Mouse (Mus musculus) myocyte (in vitro differentiated cells): ENCODE results near the gene Mapk8ip1.

Experiments used
- MAX ChIP-seq: IDR thresholded peaks from one replicate; pipeline ENCODE4 v1.6.1; 2011; ENCODE audit warnings: low read depth, mild to moderate bottlenecking, control low read depth
- MYOD1 ChIP-seq, 3 experiments: IDR thresholded peaks; one replicate each; pipeline ENCODE4 v1.6.1; 2011; ENCODE audit warnings: control low read depth in 2 of 3, low read depth in 2 of 3, mild to moderate bottlenecking in 2 of 3, moderate library complexity in 1 of 3; ENCODE audit not compliant: insufficient read length in 2 of 3, control insufficient read depth in 1 of 3
- MYOG ChIP-seq, 3 experiments: IDR thresholded peaks; one replicate each; pipeline ENCODE4 v1.6.1; 2011; ENCODE audit warnings: control low read depth in 2 of 3, low read depth in 2 of 3, mild to moderate bottlenecking in 2 of 3; ENCODE audit not compliant: insufficient read length in 2 of 3, control insufficient read depth in 1 of 3, insufficient read depth in 1 of 3
- POLR2A ChIP-seq: IDR thresholded peaks from one replicate; pipeline ENCODE4 v1.6.1; 2011; ENCODE audit warnings: low read depth, mild to moderate bottlenecking, control low read depth, moderate library complexity; ENCODE audit not compliant: insufficient read length

- TF ChIP-seq POLR2A = no peak
- TF ChIP-seq MAX = no peak
- no peak for TF ChIP-seq MYOG (IDR thresholded peaks at IDR 0.05; ENCODE audit: control insufficient read depth in 1 of 3, insufficient read depth in 1 of 3, insufficient read length in 2 of 3, low read depth in 2 of 3)
- no peak for TF ChIP-seq MYOD1 (IDR thresholded peaks at IDR 0.05; ENCODE audit: control insufficient read depth in 1 of 3, insufficient read length in 2 of 3, low read depth in 2 of 3)
Measured at GRCm38 (mm10) chr2:92370375-92370774, 30.7 kb downstream of the Mapk8ip1 start.
